Mouse (Mus musculus) testis, postnatal 10 days (tissue): ENCODE results near the gene Myoc.

Experiments
- DNase-seq: peaks from one replicate; pipeline ENCODE4 v3.0.0; 2021; ENCODE audit warnings: low spot score

The Myoc gene

GRCm38 (mm10) chr1:162648416-162648815 lies 9.5 kb downstream of the Myoc start:
- no peak for DNase-seq

GRCm38 (mm10) chr1:162658119-162658518 lies 19.2 kb downstream of the Myoc start, which contains the start of gene Myocos:
Myocos (minus strand) TSS chr1:162658219.
- DNase-seq = no peak

GRCm38 (mm10) chr1:162660276-162660860 lies 21.4 kb downstream of the Myoc start:
- no peak for DNase-seq

- DNase-seq = peak; percentile 78
Observed at GRCm38 (mm10) chr1:162664826-162665475, 26.0 kb downstream of the Myoc start.

- DNase-seq = no peak
Observed at GRCm38 (mm10) chr1:162665486-162666174, 26.7 kb downstream of the Myoc start.

GRCm38 (mm10) chr1:162693721-162694120 lies 54.8 kb downstream of the Myoc start:
- no peak for DNase-seq

GRCm38 (mm10) chr1:162697866-162698265 lies 58.9 kb downstream of the Myoc start:
- DNase-seq = no peak
